Mouse (Mus musculus): Measurements from ENCODE around the gene Ptprg.

Ptprg gene

GRCm38 (mm10) chr14:11687541-11687940 lies 134.2 kb downstream of the Ptprg start:
- WGBS: 70% methylated on average over 1 of the region's 1 CpGs

GRCm38 (mm10) chr14:11688142-11688541 lies 134.8 kb downstream of the Ptprg start:
- 66% methylated on average over 6 of the region's 6 CpGs for WGBS

- WGBS: 70% methylated on average over 1 of the region's 1 CpGs
Observed at GRCm38 (mm10) chr14:11690066-11690465, 136.7 kb downstream of the Ptprg start.

- WGBS: 93% methylated on average over 3 of the region's 3 CpGs
Observed at GRCm38 (mm10) chr14:11691531-11691930, 138.2 kb downstream of the Ptprg start.

GRCm38 (mm10) chr14:11698880-11699279 lies 145.5 kb downstream of the Ptprg start:
- WGBS: 80% methylated on average over 4 of the region's 4 CpGs

GRCm38 (mm10) chr14:11699654-11700053 lies 146.3 kb downstream of the Ptprg start:
- WGBS: 78% methylated on average over 2 of the region's 2 CpGs

GRCm38 (mm10) chr14:11701516-11702249 lies 148.4 kb downstream of the Ptprg start:
- WGBS: 85% methylated on average over 9 of the region's 9 CpGs

GRCm38 (mm10) chr14:11702770-11703477 lies 149.6 kb downstream of the Ptprg start:
- 76% methylated on average over 11 of the region's 11 CpGs for WGBS

GRCm38 (mm10) chr14:11704871-11705270 lies 151.5 kb downstream of the Ptprg start:
- WGBS: 68% methylated on average over 2 of the region's 2 CpGs

GRCm38 (mm10) chr14:11709352-11709751 lies 156.0 kb downstream of the Ptprg start:
- WGBS: 68% methylated on average over 2 of the region's 2 CpGs

GRCm38 (mm10) chr14:11709798-11710197 lies 156.5 kb downstream of the Ptprg start:
- WGBS: 23% methylated on average over 8 of the region's 8 CpGs

GRCm38 (mm10) chr14:11710410-11711122 lies 157.2 kb downstream of the Ptprg start:
- 90% methylated on average over 9 of the region's 9 CpGs for WGBS

- WGBS: 91% methylated on average over 6 of the region's 6 CpGs
Observed at GRCm38 (mm10) chr14:11712146-11712545, 158.8 kb downstream of the Ptprg start.

- 57% methylated on average over 3 of the region's 3 CpGs for WGBS
Observed at GRCm38 (mm10) chr14:11716230-11716629, 162.9 kb downstream of the Ptprg start.

GRCm38 (mm10) chr14:11718201-11718600 lies 164.9 kb downstream of the Ptprg start:
- 81% methylated on average over 4 of the region's 4 CpGs for WGBS

- WGBS: 53% methylated on average over 7 of the region's 7 CpGs
Observed at GRCm38 (mm10) chr14:11719259-11719658, 165.9 kb downstream of the Ptprg start.

- 92% methylated on average over 5 of the region's 5 CpGs for WGBS
Observed at GRCm38 (mm10) chr14:11722101-11722500, 168.8 kb downstream of the Ptprg start.

GRCm38 (mm10) chr14:11723876-11724275 lies 170.5 kb downstream of the Ptprg start:
- WGBS: 93% methylated on average over 7 of the region's 7 CpGs

- WGBS: 77% methylated on average over 7 of the region's 7 CpGs
Observed at GRCm38 (mm10) chr14:11731223-11731920, 178.0 kb downstream of the Ptprg start.

- 98% methylated on average over 1 of the region's 1 CpGs for WGBS
Observed at GRCm38 (mm10) chr14:11743726-11744125, 190.4 kb downstream of the Ptprg start.

- WGBS: 88% methylated on average over 8 of the region's 8 CpGs
Observed at GRCm38 (mm10) chr14:11752678-11753077, 199.3 kb downstream of the Ptprg start.

- 43% methylated on average over 4 of the region's 4 CpGs for WGBS
Observed at GRCm38 (mm10) chr14:11754656-11755055, 201.3 kb downstream of the Ptprg start.

All from cerebral cortex, adult 2 months (tissue).